Mouse (Mus musculus) hindbrain, embryonic 15.5 days (tissue): ENCODE measurements around the gene Rita1. TPM values are rescaled to one million over a fixed set of nuclear protein-coding genes. Genes with fewer than 3 reads are reported as not detected.

Source experiments
- ATAC-seq: fragments of 200-750 bp; cut with Nextera tagmentation; 2 replicates; pipeline ENCODE4 v1.8.0; 2017; ENCODE audit warnings: low read depth, moderate number of reproducible peaks, moderate TSS enrichment; ENCODE audit not compliant: low FRiP score
- H3K27ac ChIP-seq: fragments of 300-500 bp; sonication (generic); replicated peaks from 2 replicates; pipeline ENCODE4 v1.5.1; 2015; ENCODE audit warnings: mild to moderate bottlenecking, inconsistent platforms
- H3K27me3 ChIP-seq: fragments of 300-500 bp; sonication (generic); 2 replicates; pipeline ENCODE4 v1.6.1; 2015; ENCODE audit warnings: control low read depth, inconsistent platforms
- H3K36me3 ChIP-seq: fragments of 300-500 bp; sonication (generic); 2 replicates; pipeline ENCODE4 v1.6.1; 2015; ENCODE audit warnings: control low read depth, inconsistent platforms
- H3K4me1 ChIP-seq: fragments of 300-500 bp; sonication (generic); replicated peaks from 2 replicates; pipeline ENCODE4 v1.6.1; 2015; ENCODE audit warnings: control low read depth, inconsistent platforms
- H3K4me2 ChIP-seq: fragments of 300-500 bp; sonication (generic); 2 replicates; pipeline ENCODE4 v1.6.1; 2015; ENCODE audit warnings: moderate library complexity, mild to moderate bottlenecking, inconsistent platforms
- H3K4me3 ChIP-seq: fragments of 300-500 bp; sonication (generic); 2 replicates; pipeline ENCODE4 v1.5.1; 2015; ENCODE audit warnings: mild to moderate bottlenecking, inconsistent platforms
- H3K9ac ChIP-seq: fragments of 300-500 bp; sonication (generic); 2 replicates; pipeline ENCODE4 v1.6.1; 2015; ENCODE audit warnings: inconsistent platforms
- H3K9me3 ChIP-seq: fragments of 300-500 bp; sonication (generic); 2 replicates; pipeline ENCODE4 v1.6.1; 2016; ENCODE audit warnings: control low read depth, inconsistent platforms
- WGBS: fragments of 180-500 bp; shearing (Covaris S2); methylation state at CpG from one replicate; pipeline ENCODE4 v1.1.7; 2015; 5-methylcytosine and 5-hydroxymethylcytosine counted together
- polyA plus RNA-seq: library from polyadenylated mRNA; unstranded; fragments of >200 nt; fragmentation: Nextera tagmentation; extraction: Ambion mirVana; gene quantifications from 2 replicates; pipeline ENCODE4 v1.2.1, GENCODE M21; 2015

Rita1 gene
- polyA plus RNA-seq, 1 experiment from 2014 or later = 31.1 TPM

GRCm38 (mm10) chr5:120578504-120579081 lies 33.8 kb downstream of the Rita1 start:
- H3K9ac ChIP-seq = no peak overlapping the region
- 0 out of 2 replicates have a peak, but pooled peaks cover 2% of the 10 kb centered on the region for H3K36me3 ChIP-seq
- no peaks in the 10 kb centered on the region for H3K9me3 ChIP-seq
- no peak for ATAC-seq
- no peak overlapping the region for H3K4me2 ChIP-seq
- H3K27ac ChIP-seq = peak overlapping the region; percentile 52
- 56% methylated on average over 12 of the region's 12 CpGs for WGBS
- H3K4me1 ChIP-seq = peaks cover 25% of the 10 kb centered on the region
- H3K27me3 ChIP-seq = no peaks in the 10 kb centered on the region
- H3K4me3 ChIP-seq = no peak overlapping the region

- 43% methylated on average over 10 of the region's 10 CpGs for WGBS
- H3K4me1 ChIP-seq = peaks cover 25% of the 10 kb centered on the region
- H3K9me3 ChIP-seq = no peaks in the 10 kb centered on the region
- no peaks in the 10 kb centered on the region for H3K36me3 ChIP-seq
- H3K27ac ChIP-seq = peak overlapping the region; percentile 52; the same call in 1 of the 2 replicates
- H3K27me3 ChIP-seq = no peaks in the 10 kb centered on the region
- H3K4me3 ChIP-seq = no peak overlapping the region
- no peak overlapping the region for H3K9ac ChIP-seq
- no peak for ATAC-seq
- H3K4me2 ChIP-seq = no peak overlapping the region
Measured at GRCm38 (mm10) chr5:120577935-120578441, 34.4 kb downstream of the Rita1 start.

GRCm38 (mm10) chr5:120576781-120577301 lies 35.5 kb downstream of the Rita1 start:
- H3K4me2 ChIP-seq = no peak overlapping the region
- H3K4me3 ChIP-seq = no peak overlapping the region
- peaks cover 30% of the 10 kb centered on the region for H3K4me1 ChIP-seq
- ATAC-seq = no peak
- no peak overlapping the region for H3K9ac ChIP-seq
- WGBS = 81% methylated on average over 11 of the region's 11 CpGs
- H3K36me3 ChIP-seq = no peaks in the 10 kb centered on the region
- H3K27ac ChIP-seq = no peak overlapping the region
- no peaks in the 10 kb centered on the region for H3K9me3 ChIP-seq
- no peaks in the 10 kb centered on the region for H3K27me3 ChIP-seq

- Histone ChIP-seq H3K9ac (no peak overlapping the region), H3K27ac (no peak overlapping the region), H3K9me3 (no peaks in the 10 kb centered on the region), H3K36me3 (no peaks in the 10 kb centered on the region), H3K4me1 (peaks cover 44% of the 10 kb centered on the region), H3K4me3 (no peak overlapping the region), H3K27me3 (no peaks in the 10 kb centered on the region), H3K4me2 (no peak overlapping the region)
- 74% methylated on average over 10 of the region's 10 CpGs for WGBS
- no peak for ATAC-seq
Measured at GRCm38 (mm10) chr5:120574469-120575063, 37.8 kb downstream of the Rita1 start.

- ATAC-seq = no peak
- 38% methylated on average over 14 of the region's 14 CpGs for WGBS
- Histone ChIP-seq H3K9me3 (no peaks in the 10 kb centered on the region), H3K27me3 (no peaks in the 10 kb centered on the region), H3K36me3 (no peaks in the 10 kb centered on the region), H3K4me2 (no peak overlapping the region), H3K27ac (peak overlapping the region; percentile 60), H3K4me1 (peaks cover 61% of the 10 kb centered on the region), H3K4me3 (no peak overlapping the region), H3K9ac (no peak overlapping the region)
Measured at GRCm38 (mm10) chr5:120571056-120571740, 41.2 kb downstream of the Rita1 start.

GRCm38 (mm10) chr5:120570289-120570897 lies 42.0 kb downstream of the Rita1 start:
- ATAC-seq = no peak
- Histone ChIP-seq H3K4me2 (no peak overlapping the region), H3K9me3 (no peaks in the 10 kb centered on the region), H3K27ac (no peak overlapping the region; the same call in 1 of the 2 replicates), H3K27me3 (no peaks in the 10 kb centered on the region), H3K4me3 (no peak overlapping the region), H3K36me3 (no peaks in the 10 kb centered on the region), H3K9ac (no peak overlapping the region), H3K4me1 (peaks cover 69% of the 10 kb centered on the region)
- 80% methylated on average over 11 of the region's 11 CpGs for WGBS

GRCm38 (mm10) chr5:120569791-120570190 lies 42.6 kb downstream of the Rita1 start:
- H3K9me3 ChIP-seq = no peaks in the 10 kb centered on the region
- 87% methylated on average over 3 of the region's 3 CpGs for WGBS
- H3K9ac ChIP-seq = no peak overlapping the region
- no peak overlapping the region for H3K4me2 ChIP-seq
- 0 out of 2 replicates have a peak overlapping the region, but pooled peaks have one; percentile 88 for H3K27ac ChIP-seq
- H3K4me1 ChIP-seq = peaks cover 75% of the 10 kb centered on the region
- H3K27me3 ChIP-seq = no peaks in the 10 kb centered on the region
- H3K36me3 ChIP-seq = no peaks in the 10 kb centered on the region
- no peak overlapping the region for H3K4me3 ChIP-seq
- ATAC-seq = no peak

GRCm38 (mm10) chr5:120568964-120569363 lies 43.4 kb downstream of the Rita1 start:
- Histone ChIP-seq H3K9me3 (no peaks in the 10 kb centered on the region), H3K9ac (no peak overlapping the region), H3K4me2 (peak overlapping the region; percentile 16; the same call in 1 of the 2 replicates), H3K4me1 (peaks cover 79% of the 10 kb centered on the region), H3K27me3 (no peaks in the 10 kb centered on the region), H3K4me3 (no peak overlapping the region), H3K36me3 (no peaks in the 10 kb centered on the region), H3K27ac (peak overlapping the region; percentile 88)
- WGBS = 82% methylated on average over 4 of the region's 4 CpGs
- no peak for ATAC-seq

GRCm38 (mm10) chr5:120568336-120568768 lies 44.0 kb downstream of the Rita1 start:
- 32% methylated on average over 9 of the region's 9 CpGs for WGBS
- H3K9me3 ChIP-seq = no peaks in the 10 kb centered on the region
- H3K4me3 ChIP-seq = no peak overlapping the region
- peak overlapping the region; percentile 88 for H3K27ac ChIP-seq
- H3K4me2 ChIP-seq = peak overlapping the region; percentile 16
- peaks cover 86% of the 10 kb centered on the region for H3K4me1 ChIP-seq
- no peak for ATAC-seq
- no peak overlapping the region for H3K9ac ChIP-seq
- no peaks in the 10 kb centered on the region for H3K36me3 ChIP-seq
- no peaks in the 10 kb centered on the region for H3K27me3 ChIP-seq

- H3K4me3 ChIP-seq = no peak overlapping the region
- no peak for ATAC-seq
- peak overlapping the region; percentile 16 for H3K4me2 ChIP-seq
- H3K9me3 ChIP-seq = no peaks in the 10 kb centered on the region
- no peaks in the 10 kb centered on the region for H3K27me3 ChIP-seq
- peak overlapping the region; percentile 29; the same call in 1 of the 2 replicates for H3K9ac ChIP-seq
- peak overlapping the region; percentile 88 for H3K27ac ChIP-seq
- H3K36me3 ChIP-seq = no peaks in the 10 kb centered on the region
- peaks cover 87% of the 10 kb centered on the region for H3K4me1 ChIP-seq
- WGBS = 18% methylated on average over 14 of the region's 14 CpGs
Measured at GRCm38 (mm10) chr5:120567761-120568211, 44.6 kb downstream of the Rita1 start.

- Histone ChIP-seq H3K36me3 (no peaks in the 10 kb centered on the region), H3K9me3 (no peaks in the 10 kb centered on the region), H3K4me1 (peaks cover 86% of the 10 kb centered on the region), H3K9ac (peak overlapping the region; percentile 29; the same call in 1 of the 2 replicates), H3K27me3 (no peaks in the 10 kb centered on the region), H3K4me3 (no peak overlapping the region), H3K27ac (peak overlapping the region; percentile 88), H3K4me2 (peak overlapping the region; percentile 16)
- peak; percentile 20 for ATAC-seq
- whole genome bisulfite sequencing = 7% methylated on average over 21 of the region's 21 CpGs
Measured at GRCm38 (mm10) chr5:120567253-120567701, 45.1 kb downstream of the Rita1 start.
